Mouse (Mus musculus): Measurements from ENCODE around the gene Gm8909. TPM values are rescaled to one million over a fixed set of nuclear protein-coding genes. Genes with fewer than 3 reads are reported as not detected.
"Not testable (repeated sequence)": the region's sequence is repeated elsewhere in the genome, so short reads cannot be mapped to it uniquely, and the experiment has no call there.

Gene Gm8909
- total RNA-seq, 2 experiments from 2014 or later, result not detected

DNA sequence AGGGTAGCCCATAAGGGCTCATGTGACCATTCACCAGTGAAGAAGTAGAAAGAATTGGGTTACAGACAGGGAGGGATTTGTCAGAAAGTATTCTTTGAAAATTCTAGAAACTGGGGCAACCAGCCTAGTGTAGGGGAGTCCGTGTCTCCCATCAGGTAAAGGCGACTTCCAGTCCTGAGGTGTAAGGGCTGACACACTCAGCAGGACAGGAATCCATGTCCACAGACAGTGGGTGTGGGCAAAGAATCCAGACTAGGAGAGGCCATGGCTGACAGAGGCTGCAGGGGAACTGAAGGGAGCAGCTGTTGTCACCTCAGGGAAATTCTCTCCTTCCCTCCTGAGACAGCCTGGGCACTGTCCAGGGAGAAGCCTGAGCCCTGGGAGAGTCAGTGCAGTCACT, 1.4 kb downstream of the Gm8909 start:
- not testable (repeated sequence) for DNase-seq (ENCODE audit: extremely low spot score in 1 of 2, low spot score in 1 of 2)

DNA sequence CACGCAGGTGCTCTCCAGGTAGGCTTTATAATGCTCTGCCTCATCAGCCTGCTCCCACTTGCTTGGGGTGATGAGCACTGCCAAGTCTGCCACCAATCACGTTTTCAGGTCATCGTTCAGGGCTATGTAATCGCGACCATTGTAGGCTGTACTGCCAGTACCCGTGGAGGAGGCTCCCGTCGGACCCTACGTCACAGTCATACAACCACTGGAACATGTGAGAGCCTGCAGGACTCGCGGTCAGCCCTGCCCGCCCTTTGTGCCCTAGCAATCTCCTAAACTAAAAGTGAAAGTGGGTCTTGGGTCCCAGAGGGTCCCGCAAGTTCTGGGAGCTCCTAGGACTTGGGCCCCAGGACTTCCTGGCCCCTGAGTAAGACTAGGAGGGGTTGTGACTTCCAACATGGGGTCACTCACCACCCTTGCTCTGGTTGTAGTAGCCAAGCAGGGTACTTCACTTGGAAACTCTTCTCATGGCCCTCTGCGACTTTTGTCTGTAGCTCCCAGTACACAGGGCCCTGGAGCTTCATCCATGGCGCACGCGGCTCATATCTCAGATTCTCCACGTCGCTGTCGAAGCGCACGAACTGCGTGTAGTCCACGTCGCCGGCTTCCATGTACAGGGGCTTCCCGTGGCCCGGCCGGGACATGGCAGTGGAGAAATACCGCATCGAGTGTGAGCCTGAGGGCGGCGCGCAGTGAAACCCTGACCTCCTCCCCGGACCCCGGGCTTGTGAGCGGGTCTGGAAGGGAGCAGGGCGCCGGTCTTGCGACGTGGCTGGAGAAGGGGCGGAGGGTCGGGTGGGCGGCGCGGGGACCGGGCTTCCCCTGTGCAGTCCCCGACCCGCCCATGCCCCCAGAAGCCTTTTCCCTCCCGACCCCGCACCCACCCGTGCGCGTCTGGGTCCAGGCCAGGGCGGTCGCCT, 6.9 kb downstream of the Gm8909 start:
- DNase-seq (ENCODE audit: extremely low spot score in 1 of 2, low spot score in 1 of 2), result no peak

DNA sequence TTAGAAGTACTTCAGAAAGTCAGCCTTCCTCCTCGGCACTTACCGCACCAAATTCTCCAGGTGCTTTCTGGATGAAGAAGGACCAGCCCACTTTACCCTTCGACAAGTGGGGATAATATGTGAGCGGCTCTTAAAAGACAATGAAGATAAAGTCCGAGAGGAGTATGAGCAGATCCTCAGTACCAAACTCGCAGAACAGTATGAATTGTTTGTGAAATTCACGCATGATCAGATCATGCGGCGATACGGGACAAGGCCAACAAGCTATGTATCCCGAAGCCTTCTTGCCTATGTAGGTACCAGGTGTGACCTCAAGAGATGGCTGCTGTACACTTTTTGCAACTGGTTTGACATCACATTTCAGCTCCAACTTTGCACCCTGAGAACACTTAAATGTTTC, 10.1 kb downstream of the Gm8909 start:
- not testable (repeated sequence) for DNase-seq (ENCODE audit: extremely low spot score in 1 of 2, low spot score in 1 of 2)

DNA sequence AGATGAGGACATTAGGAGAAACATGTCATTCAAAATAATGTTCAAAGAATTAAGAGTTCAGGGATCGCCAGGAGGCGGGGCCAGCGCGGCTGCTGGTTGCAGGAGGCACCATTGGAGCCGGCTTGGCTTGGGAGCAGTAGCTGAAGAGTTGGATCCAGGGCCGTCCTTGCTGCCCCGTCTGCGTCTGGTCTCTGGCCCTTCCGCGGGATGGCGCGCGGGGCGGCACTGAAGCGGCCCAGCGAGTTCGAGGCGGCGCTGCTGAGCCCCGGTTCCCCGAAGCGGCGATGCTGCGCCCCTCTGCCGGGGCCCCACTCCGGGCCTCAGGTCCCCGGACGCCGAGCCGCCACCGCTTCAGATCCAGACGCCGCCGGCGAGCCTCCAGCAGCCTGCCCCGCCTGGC, 10.6 kb downstream of the Gm8909 start:
- not testable (repeated sequence) for DNase-seq (ENCODE audit: extremely low spot score in 1 of 2, low spot score in 1 of 2)

DNA sequence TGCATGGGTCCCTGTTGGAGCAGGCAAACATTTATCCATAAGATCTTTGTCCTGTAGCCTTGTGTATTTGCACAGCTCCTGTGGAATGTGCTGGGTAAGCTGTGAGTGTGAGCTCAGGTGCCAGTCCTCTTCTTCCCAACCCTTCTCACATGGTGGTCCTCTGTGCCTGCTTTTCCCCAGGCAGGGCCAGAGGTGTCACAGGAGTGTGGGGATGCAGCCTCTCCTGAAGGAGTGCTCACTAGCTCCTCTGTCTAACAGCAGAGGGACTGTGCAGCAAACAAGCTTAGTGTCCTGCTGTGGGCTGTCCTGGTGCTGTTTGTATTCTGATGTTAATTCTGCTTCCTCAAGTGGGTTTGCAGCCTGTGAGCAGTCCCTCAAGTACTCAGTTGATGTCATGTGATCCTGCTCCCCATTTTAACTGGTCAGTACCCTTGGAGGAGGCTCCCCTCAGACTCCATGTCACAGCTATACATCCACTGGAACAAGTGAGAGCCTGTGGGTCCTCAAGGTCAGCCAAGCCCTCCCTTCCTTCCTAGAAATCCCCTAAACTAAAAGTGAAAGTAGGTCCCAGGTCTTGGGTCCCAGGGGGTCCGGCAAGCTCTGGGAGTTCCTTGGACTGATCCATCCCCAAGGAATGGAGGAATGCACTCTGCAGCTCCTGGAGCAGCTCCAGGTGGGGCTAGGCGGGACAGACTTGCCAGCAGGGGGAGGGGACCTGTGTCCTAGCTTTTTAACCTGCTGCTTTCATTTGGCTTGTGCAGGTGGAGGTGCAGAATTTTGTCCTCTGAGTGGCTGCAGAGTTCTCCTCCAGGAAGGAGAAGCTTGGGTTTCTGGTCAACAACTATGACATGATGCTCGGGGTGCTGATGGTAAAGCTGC, 13.8 kb downstream of the Gm8909 start:
- no peak for DNase-seq (ENCODE audit: extremely low spot score in 1 of 2, low spot score in 1 of 2)

DNA sequence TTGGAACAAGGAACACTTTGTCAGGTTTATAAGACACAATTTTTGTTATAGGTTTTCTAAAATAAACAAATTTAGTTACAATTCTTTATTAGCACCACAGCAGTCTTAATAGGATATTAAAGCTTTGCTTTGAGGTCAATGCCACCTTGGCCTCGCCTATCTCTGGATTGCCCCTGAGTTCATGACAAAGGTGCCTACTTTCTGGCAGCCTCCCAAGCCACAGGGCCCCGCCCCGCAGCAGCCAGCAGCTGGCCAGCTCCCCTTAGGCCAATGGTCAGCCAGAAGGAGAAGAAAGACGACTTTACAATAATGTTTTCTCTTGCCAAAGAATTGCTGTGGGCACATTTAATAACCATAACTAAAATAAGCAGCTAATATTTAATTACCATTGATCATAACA, 17.1 kb downstream of the Gm8909 start:
- DNase-seq (ENCODE audit: extremely low spot score in 1 of 2, low spot score in 1 of 2), result not testable (repeated sequence)

DNA sequence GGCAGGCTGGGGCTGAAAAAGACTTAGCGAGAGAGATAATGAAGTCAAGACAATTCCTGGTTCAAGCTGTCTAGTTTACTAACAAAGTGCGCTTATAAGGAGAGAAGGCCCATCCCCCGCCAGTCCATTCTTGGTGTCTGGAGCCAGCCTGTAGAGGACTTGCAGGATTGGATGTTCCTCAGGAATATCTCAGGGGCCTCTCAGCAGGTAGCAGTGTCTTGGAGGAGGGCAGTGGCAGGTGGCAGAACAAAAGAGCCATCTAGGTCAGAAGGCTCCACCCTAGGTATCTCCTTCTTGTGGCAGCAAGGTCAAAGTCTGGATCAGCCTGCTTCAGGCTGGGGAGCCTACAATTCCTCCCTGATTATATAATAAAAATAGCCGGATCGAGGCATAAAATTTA, 19.9 kb downstream of the Gm8909 start:
- not testable (repeated sequence) for DNase-seq (ENCODE audit: extremely low spot score in 1 of 2, low spot score in 1 of 2)

DNA sequence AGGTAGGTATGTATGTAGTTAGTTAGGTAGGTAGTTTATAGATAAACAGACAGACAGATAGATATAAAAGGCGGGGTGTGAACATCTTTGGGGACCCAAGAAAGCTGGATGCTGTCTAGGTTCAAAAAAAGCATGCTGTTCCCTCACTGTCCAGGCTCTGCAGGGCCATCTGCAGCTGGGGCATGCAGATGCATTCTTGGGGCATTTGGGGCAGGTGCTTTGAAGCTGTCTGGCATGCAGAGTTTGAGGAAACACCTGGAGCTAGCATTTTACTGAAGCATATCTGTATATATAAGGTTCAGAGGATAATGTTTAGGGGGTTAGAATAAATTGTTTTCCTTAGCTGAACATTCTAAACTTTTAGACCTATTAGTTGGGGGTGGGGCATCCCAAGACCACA, 21.4 kb downstream of the Gm8909 start:
- DNase-seq (ENCODE audit: extremely low spot score in 1 of 2, low spot score in 1 of 2), result not testable (repeated sequence)

DNA sequence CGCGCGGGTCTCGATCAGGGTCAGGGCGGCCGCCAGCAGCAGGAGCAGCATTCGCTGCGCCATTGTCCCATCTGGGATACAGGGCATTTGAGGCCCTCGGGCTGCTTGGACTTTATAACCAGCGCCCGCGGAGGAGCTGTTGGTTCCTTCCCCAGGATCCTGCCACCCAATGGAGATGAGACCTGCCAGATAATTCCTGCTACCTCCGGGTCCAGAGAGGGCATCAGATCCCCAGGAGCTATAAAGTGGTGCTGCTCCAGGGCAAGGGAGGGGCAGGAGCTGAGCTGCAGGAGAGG, 22.5 kb downstream of the Gm8909 start:
- not testable (repeated sequence) for DNase-seq (ENCODE audit: extremely low spot score in 1 of 2, low spot score in 1 of 2)

DNA sequence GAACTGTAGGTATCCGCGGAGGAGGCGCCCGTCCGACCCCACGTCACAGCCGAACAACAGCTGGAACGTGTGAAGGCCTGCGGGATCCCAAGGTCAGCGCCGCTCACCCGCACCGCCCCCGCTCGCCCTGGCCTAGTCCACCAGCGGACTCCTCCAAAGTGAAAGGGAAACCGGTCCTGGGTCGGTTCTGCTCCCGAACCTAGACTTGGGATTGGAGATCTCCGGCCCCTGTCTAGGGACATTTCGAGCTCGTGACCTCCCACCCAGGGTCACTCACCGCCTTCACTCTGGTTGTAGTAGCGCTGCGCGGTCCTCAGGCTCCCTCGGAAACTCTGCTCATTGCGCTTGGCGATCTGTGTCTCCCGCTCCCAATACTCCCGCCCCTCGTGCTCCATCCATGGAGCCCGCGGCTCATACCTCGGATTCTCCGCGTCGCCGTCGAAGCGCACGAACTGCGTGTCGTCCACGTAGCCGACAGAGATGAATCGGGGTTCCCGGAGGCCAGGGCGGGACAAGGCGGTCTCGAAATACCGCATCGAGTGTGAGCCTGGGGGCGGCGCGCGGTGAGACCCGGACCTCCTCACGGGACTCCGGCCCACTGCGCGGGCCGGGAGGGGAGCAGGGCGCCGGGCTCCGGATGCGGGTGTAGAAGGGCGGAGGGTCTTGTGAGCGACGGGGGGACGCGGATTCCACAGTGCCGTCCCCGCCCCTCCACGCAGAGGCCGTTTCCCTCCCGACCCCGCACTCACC, 23.1 kb downstream of the Gm8909 start:
- DNase-seq (ENCODE audit: extremely low spot score in 1 of 2, low spot score in 1 of 2), result no peak

DNA sequence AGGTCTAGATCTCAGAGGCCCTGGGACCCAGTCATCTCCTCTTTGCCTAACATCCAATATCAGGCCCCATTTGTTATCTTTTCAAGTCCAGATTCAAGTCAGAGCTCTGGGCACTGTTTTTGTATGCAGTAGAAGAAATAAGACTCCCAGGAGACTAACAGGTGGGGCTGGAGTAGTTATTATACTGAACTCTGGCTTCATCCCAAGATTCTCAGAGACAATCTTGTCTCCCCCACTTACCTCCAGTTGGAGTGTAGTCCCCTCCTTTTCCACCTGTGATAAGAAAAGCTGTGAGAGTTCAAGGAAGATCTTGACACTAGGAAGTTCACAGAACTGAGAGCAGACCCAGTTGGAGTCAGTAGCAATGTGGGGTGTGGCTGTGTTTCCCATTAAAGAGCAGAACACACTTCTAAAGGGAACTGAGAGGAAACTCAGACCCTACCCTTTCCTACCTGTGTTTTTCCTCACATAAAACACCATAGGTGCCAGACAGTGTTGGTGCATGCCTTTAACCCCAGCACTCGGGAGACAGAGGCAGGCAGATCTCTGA, 32.0 kb downstream of the Gm8909 start:
- DNase-seq (ENCODE audit: extremely low spot score in 1 of 2, low spot score in 1 of 2), result not testable (repeated sequence)

DNA sequence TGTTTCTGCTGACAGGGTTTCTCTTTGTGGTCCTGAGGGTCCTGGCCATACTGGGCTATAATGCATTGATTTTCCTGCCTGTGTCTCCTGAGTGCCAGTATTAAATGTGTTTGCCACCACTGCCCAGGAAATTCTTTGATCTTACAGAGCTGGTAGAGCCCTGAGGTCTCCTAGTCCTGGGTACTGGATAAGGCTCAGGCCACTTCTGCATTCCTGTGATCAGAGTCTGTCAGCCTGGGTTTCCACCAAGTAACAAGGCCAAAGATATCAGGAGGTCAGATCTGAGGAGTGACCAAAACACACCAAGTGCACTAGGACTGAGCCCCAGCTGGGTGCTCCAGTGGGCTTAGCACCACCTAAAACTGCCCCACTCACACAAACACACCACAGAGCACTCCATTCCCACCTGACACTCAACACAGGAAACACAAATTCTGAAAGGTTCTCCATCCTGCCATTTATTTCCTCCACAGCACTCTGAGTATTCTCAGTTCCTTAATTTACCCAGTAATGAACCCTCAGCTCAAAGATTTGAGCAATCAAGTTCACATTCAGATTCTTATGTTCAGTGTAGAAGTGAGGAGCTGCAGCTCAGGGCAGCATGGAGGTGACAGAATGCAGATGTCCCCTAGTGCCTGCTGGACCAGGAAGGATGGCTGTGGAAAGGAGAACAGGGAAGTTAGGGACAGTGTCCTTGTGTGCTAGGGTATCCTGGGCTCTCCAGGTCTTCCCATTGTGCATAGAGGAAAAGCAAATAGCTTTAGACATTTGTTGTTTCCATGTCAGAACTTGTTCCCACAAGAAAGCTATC, 32.7 kb downstream of the Gm8909 start:
- not testable (repeated sequence) for DNase-seq (ENCODE audit: extremely low spot score in 1 of 2, low spot score in 1 of 2)

DNA sequence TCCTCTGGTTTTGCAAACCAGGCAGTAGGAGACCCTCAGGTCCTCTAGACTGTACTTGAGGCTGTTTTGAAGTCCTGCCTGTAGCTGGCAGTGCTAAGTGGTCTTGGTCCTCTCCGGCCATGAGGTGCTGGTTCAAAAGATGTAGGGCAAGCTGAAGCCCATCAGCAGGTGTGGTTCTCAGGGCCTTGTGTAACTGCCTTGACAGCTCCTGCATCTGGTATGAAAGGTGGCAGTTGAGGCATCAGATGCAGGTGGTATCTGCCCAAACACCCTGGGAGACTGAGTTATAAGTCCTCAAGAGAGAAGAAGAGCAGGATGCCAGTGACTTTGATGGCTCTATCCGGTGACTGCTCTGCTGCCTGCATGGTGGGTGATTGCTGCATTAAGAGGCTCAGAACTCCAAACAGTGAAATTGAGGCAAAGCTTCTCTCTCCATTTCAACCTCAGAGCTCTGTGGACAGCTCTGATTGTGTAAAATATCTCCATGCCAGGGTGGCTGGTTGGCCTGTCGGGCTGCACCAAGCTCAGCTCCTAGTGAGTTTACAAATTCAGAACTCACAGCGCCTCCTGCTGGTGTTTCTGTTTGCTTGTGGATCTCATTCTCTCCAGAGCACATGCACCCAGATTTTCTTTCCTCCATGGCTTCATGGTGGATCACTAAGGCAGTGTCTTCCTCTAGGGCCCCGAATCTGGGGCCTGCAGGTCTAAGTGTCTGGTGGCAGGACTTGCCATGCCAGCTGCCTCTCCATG, 36.6 kb downstream of the Gm8909 start:
- DNase-seq (ENCODE audit: extremely low spot score in 1 of 2, low spot score in 1 of 2), result no peak

DNA sequence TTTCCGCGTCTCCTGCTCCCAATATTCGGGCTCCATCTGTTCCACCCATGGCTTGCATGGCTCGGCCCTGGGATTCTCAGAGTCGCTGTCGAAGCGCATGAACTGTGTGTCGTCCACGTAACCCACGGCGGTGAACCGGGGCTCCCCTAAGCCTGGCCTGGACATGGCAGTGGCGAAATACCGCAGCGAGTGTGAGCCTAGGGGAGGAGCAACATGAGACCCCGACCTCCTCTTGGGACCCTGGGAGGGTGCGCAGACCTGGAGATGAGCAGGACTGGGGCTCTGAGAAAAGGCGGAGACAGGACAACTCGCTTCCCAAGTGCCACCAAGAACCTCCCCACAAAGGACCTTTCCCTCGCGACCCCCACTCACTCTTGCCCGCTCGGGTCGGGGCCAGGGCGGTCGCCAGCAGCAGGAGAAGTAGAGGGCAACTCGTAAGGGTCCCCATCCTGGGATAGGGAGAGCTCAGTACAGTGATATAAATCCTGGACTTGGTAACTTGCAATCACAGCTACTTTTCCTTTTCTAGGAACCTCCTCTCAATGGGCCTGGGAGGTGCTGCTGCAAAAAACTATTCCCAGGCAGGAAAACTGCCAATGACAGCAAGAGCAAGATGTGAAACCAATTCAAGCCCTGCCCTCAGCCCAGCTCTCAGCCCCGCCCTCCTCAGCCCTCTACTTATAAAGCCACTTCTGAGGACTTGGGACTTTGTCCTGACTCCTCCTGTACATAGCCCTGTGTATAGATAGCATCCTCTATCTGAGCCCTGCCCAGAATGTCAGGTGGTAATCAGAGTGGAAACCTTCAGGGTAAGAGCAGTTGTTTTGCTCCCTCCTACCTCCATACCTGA, 39.1 kb downstream of the Gm8909 start, which contains the start of gene Gm7030:
Gene Gm7030 (minus strand): TSS at position 458 of the 850 bp plus-strand sequence.
- not testable (repeated sequence) for DNase-seq (ENCODE audit: extremely low spot score in 1 of 2, low spot score in 1 of 2)

DNA sequence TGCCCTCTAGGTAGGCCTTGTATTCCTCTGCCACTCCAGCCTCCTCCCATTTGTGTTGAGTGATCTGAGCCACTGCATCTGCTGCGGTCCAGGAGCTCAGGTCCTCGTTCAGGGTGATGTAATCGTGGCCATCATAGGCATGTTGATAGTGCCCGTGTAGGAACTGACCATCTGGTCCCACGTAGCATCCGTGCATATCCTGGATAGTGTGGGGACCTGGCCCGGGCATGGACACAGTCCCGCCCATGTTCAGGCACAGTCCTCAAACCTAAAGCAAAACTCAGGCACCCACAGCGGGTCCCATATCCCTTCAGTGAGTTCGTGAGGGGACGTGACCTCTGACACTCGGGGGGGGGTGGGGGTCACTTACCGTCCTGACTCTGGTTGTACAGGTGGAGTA, 39.8 kb downstream of the Gm8909 start:
- not testable (repeated sequence) for DNase-seq (ENCODE audit: extremely low spot score in 1 of 2, low spot score in 1 of 2)

DNA sequence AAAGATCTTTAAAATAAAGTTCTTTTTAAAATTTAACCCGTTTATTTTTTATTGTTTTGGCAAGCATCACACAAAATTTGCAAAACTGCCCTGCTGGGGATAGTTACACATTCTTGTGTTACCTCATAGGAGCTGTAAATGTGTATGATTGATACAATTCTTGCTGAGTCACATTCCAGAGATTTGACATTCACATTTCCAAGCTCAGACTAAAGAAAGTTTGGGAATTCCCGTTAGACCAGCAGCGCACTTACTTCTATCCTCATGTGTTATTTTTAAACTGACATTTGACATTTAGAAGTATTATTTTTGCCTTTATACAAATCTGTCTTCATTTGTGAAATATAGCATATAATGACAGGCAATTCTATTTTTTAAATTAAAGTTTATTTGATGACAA, 44.2 kb downstream of the Gm8909 start:
- DNase-seq (ENCODE audit: extremely low spot score in 1 of 2, low spot score in 1 of 2), result not testable (repeated sequence)

DNA sequence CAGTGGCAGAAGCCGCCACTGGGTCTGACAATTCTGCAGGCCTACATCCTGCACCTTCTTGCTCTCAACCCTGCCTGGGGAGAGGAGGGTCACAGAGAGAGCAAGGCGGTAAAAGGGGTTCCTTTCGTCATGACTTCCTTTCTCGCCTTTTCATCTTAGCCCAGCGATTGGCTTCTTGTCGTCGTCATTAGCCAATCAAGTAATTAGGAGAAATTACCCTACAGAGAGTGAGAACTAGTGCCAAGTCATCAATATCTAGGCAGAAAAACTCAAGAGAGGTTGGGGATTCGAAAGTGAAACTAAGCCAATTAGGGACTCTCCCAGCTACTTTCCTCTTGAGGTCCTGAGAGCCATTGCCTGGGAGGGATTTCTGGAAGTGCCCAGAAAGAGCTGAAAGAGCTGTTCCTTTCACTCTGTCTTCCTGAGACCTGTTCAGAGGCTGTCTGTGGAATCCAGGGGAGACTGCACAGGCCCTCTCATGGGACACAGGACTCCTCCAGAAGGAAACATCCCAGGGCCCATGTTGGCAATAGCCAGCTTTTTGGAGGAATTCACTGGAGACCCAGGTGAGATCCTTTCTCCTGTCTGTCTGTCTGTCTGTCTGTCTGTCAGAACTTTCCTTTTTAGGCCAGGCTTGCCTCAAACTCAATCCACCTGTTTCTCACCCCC, 46.9 kb downstream of the Gm8909 start, which contains the start of gene Gm19684:
Gene Gm19684 (plus strand): TSS at position 327 of the 669 bp plus-strand sequence.
- not testable (repeated sequence) for DNase-seq (ENCODE audit: extremely low spot score in 1 of 2, low spot score in 1 of 2)
